Mouse (Mus musculus) subcutaneous adipose tissue, adult 2 months (tissue): ENCODE results near the gene Hist1h2bh. TPM values are rescaled to one million over a fixed set of nuclear protein-coding genes. Genes with fewer than 3 reads are reported as not detected.

Source experiments
- polyA plus RNA-seq: library from polyadenylated mRNA; depleted of rRNA; stranded (reverse); fragments of >200 nt; gene quantifications from 2 replicates; pipeline ENCODE4 v1.2.3, GENCODE M21; 2012; ENCODE audit warnings: low replicate concordance; rRNA removed

The Hist1h2bh gene
- 0.62 and 1.6 TPM in 2 replicates for polyA plus RNA-seq

GRCm38 (mm10) chr13:23542999-23543607 is at the start of gene Hist1h2bh:
Gene Hist1h2bh, minus strand, starts transcription at chr13:23543392.

GRCm38 (mm10) chr13:23581408-23582218 is 38.4 kb upstream of the Hist1h2bh start, which contains the start of gene Hist1h4d:
Gene Hist1h4d, plus strand, starts transcription at chr13:23581598.

GRCm38 (mm10) chr13:23575271-23575851 is 32.2 kb upstream of the Hist1h2bh start, which contains the start of gene Hist1h3d:
Gene Hist1h3d, plus strand, starts transcription at chr13:23575763.

GRCm38 (mm10) chr13:23573898-23574524 is 30.8 kb upstream of the Hist1h2bh start, which contains the start of the genes Hist1h2bf and Hist1h2ad:
Gene Hist1h2bf, minus strand, starts transcription at chr13:23574196.
Gene Hist1h2ad, plus strand, starts transcription at chr13:23574381.

GRCm38 (mm10) chr13:23571022-23571503 is 27.9 kb upstream of the Hist1h2bh start, which contains the start of the genes Hist1h2ae and Hist1h2bg:
Gene Hist1h2ae, minus strand, starts transcription at chr13:23571220.
Gene Hist1h2bg, plus strand, starts transcription at chr13:23571396.

GRCm38 (mm10) chr13:23561883-23562659 is 18.9 kb upstream of the Hist1h2bh start, which contains the start of gene Hist1h3e:
Gene Hist1h3e, minus strand, starts transcription at chr13:23562369.

GRCm38 (mm10) chr13:23552962-23553361 is 9.8 kb upstream of the Hist1h2bh start, which contains the start of gene Hist1h1d:
Gene Hist1h1d, plus strand, starts transcription at chr13:23553262.

GRCm38 (mm10) chr13:23551146-23551834 is 8.1 kb upstream of the Hist1h2bh start, which contains the start of gene Hist1h4f:
Gene Hist1h4f, minus strand, starts transcription at chr13:23551648.

GRCm38 (mm10) chr13:23543965-23544786 is 984 bp upstream of the Hist1h2bh start, which contains the start of gene Hist1h3f:
Gene Hist1h3f, plus strand, starts transcription at chr13:23544052.

GRCm38 (mm10) chr13:23535137-23536075 is 7.8 kb downstream of the Hist1h2bh start, which contains the start of gene Hist1h3g:
Gene Hist1h3g, plus strand, starts transcription at chr13:23535422.

GRCm38 (mm10) chr13:23533560-23534367 is 9.4 kb downstream of the Hist1h2bh start, which contains the start of gene Hist1h2af:
Gene Hist1h2af, plus strand, starts transcription at chr13:23533906.

GRCm38 (mm10) chr13:23530901-23531875 is 12.0 kb downstream of the Hist1h2bh start, which contains the start of gene Hist1h4h:
Gene Hist1h4h, plus strand, starts transcription at chr13:23531050.

